Mouse (Mus musculus) heart, embryonic 14.5 days (tissue): ENCODE data around the gene Gm49383. TPM values are rescaled to one million over a fixed set of nuclear protein-coding genes. Genes with fewer than 3 reads are reported as not detected.

Experiments used
- ATAC-seq: fragments of 200-750 bp; cut with Nextera tagmentation; 2 replicates; pipeline ENCODE4 v1.8.0; 2017; ENCODE audit warnings: low read depth, moderate TSS enrichment; ENCODE audit not compliant: insufficient number of reproducible peaks, insufficient read depth, low FRiP score
- H3K27ac ChIP-seq, 2 experiments: fragments of 200-500 bp in 1 of 2; fragments of 300-500 bp in 1 of 2; sonication (generic) in 1 of 2; replicated peaks in 1 of 2; 2 replicates each; pipeline ENCODE4 v1.5.1; 2012 to 2014; ENCODE audit warnings: low read depth in 2 of 2, low read length in 2 of 2, control low read depth in 1 of 2, mild to moderate bottlenecking in 1 of 2, mixed read lengths in 1 of 2; ENCODE audit not compliant: control insufficient read depth in 1 of 2, insufficient read depth in 1 of 2
- H3K27me3 ChIP-seq: fragments of 300-500 bp; sonication (generic); 2 replicates; pipeline ENCODE4 v1.6.1; 2014; ENCODE audit warnings: mild to moderate bottlenecking, low read length, control low read depth; ENCODE audit not compliant: control insufficient read depth, insufficient read depth
- H3K36me3 ChIP-seq: fragments of 300-500 bp; sonication (generic); 2 replicates; pipeline ENCODE4 v1.6.1; 2014; ENCODE audit warnings: mild to moderate bottlenecking, control low read depth, low read length, mixed read lengths; ENCODE audit not compliant: control insufficient read depth, insufficient read depth
- H3K4me1 ChIP-seq, 2 experiments: fragments of 200-500 bp in 1 of 2; fragments of 300-500 bp in 1 of 2; sonication (generic) in 1 of 2; 2 replicates each; pipeline ENCODE4 v1.6.1; 2012 to 2014; ENCODE audit warnings: low read length in 2 of 2, control low read depth in 1 of 2, mixed read lengths in 1 of 2; ENCODE audit not compliant: control insufficient read depth in 2 of 2, insufficient read depth in 2 of 2
- H3K4me2 ChIP-seq: fragments of 300-500 bp; sonication (generic); 2 replicates; pipeline ENCODE4 v1.6.1; 2014; ENCODE audit warnings: mild to moderate bottlenecking, low read length
- H3K4me3 ChIP-seq, 2 experiments: fragments of 200-500 bp in 1 of 2; fragments of 300-500 bp in 1 of 2; sonication (generic) in 1 of 2; 2 replicates each; pipeline ENCODE4 v1.5.1; 2012 to 2014; ENCODE audit warnings: low read length in 2 of 2, mild to moderate bottlenecking in 2 of 2, control low read depth in 1 of 2, low read depth in 1 of 2, moderate library complexity in 1 of 2; ENCODE audit not compliant: control insufficient read depth in 1 of 2, insufficient read depth in 1 of 2
- H3K9ac ChIP-seq: fragments of 300-500 bp; sonication (generic); 2 replicates; pipeline ENCODE4 v1.6.1; 2014; ENCODE audit warnings: mild to moderate bottlenecking, low read length
- H3K9me3 ChIP-seq: fragments of 300-500 bp; sonication (generic); 2 replicates; pipeline ENCODE4 v1.6.1; 2016; ENCODE audit warnings: low read length, control low read depth; ENCODE audit not compliant: control insufficient read depth
- WGBS: fragments of 180-500 bp; shearing (Covaris S2); extraction: QIAGEN DNeasy Blood & Tissue Kit; methylation state at CpG from one replicate; pipeline ENCODE4 v1.1.7; 2014; 5-methylcytosine and 5-hydroxymethylcytosine counted together
- polyA plus RNA-seq: library from polyadenylated mRNA; unstranded; fragments of >200 nt; fragmentation: Nextera tagmentation; extraction: Ambion mirVana; gene quantifications from 2 replicates; pipeline ENCODE4 v1.2.1, GENCODE M21; 2014

Gm49383 gene
- polyA plus RNA-seq, 1 experiment from 2014 or later: 13.2 TPM

GRCm38 (mm10) chr12:69197378-69198163 is 667 bp upstream of the Gm49383 start:
- under 1% methylated on average over 94 of the region's 94 CpGs for WGBS
- peak; percentile 69 for ATAC-seq
- peaks cover 40% of the 10 kb centered on the region for H3K36me3 ChIP-seq

GRCm38 (mm10) chr12:69192637-69193036 is 4.3 kb downstream of the Gm49383 start:
- Histone ChIP-seq H3K27me3 (no peaks in the 10 kb centered on the region), H3K4me2 (no peak overlapping the region), H3K27ac (no peak overlapping the region), H3K4me1 (peaks cover 0 to 9% of the 10 kb centered on the region in 2 experiments; a peak in 2 of 4 replicates), H3K9me3 (no peaks in the 10 kb centered on the region), H3K36me3 (peaks cover 41% of the 10 kb centered on the region), H3K9ac (no peak overlapping the region), H3K4me3 (no peak overlapping the region)
- WGBS: 84% methylated on average over 2 of the region's 2 CpGs
- ATAC-seq: no peak

More at GRCm38 (mm10) chr12:69197378-69198163, 667 bp upstream of the Gm49383 start:
- Histone ChIP-seq H3K4me2 (peak overlapping the region; percentile 94), H3K4me1 (peaks cover 0 to 19% of the 10 kb centered on the region in 2 experiments; a peak in 3 of 4 replicates), H3K27ac (peak overlapping the region; percentile 87 to 93), H3K27me3 (no peaks in the 10 kb centered on the region), H3K9me3 (no peaks in the 10 kb centered on the region), H3K9ac (peak overlapping the region; percentile 92), H3K4me3 (peak overlapping the region; percentile 74 to 98)

DNA sequence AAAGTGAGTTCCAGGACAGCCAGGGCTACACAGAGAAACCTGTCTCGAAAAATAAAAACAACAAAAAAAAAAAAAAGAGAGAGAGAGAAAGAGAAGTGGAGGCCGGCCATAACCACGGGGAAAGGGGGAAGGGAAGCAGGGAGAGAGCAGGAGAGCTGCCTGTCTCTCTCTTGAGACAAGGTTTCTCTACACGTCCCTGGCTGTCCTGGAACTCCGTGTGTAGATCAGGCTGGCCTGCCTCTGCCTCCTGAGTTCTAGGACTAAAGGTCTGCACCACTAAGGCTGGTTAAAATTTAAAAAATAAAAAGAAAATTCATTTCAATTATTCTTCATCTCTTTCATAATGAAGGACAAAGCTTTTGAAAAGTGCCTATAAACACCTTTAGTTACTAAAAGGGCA is 5.5 kb downstream of the Gm49383 start:
- Histone ChIP-seq H3K4me3 (no peak overlapping the region), H3K36me3 (peaks cover 46% of the 10 kb centered on the region), H3K9ac (no peak overlapping the region), H3K9me3 (no peaks in the 10 kb centered on the region), H3K27me3 (no peaks in the 10 kb centered on the region), H3K27ac (no peak overlapping the region), H3K4me1 (peaks cover 0 to 16% of the 10 kb centered on the region in 2 experiments; a peak in 2 of 4 replicates), H3K4me2 (no peak overlapping the region)
- WGBS: 91% methylated on average over 5 of the region's 5 CpGs
- ATAC-seq: no peak

GRCm38 (mm10) chr12:69190522-69190921 is 6.4 kb downstream of the Gm49383 start:
- H3K4me3 ChIP-seq: no peak overlapping the region
- 0 out of 4 replicates have a peak overlapping the region, but pooled peaks have one; percentile 14 to 65 for H3K27ac ChIP-seq
- peaks cover 48% of the 10 kb centered on the region for H3K36me3 ChIP-seq
- no peaks in the 10 kb centered on the region for H3K27me3 ChIP-seq
- peaks cover 0 to 13% of the 10 kb centered on the region in 2 experiments; a peak in 2 of 4 replicates for H3K4me1 ChIP-seq
- no peak overlapping the region for H3K9ac ChIP-seq
- H3K9me3 ChIP-seq: no peaks in the 10 kb centered on the region
- no peak for ATAC-seq
- H3K4me2 ChIP-seq: no peak overlapping the region
- 100% methylated on average over 1 of the region's 1 CpGs for WGBS

- ATAC-seq: no peak
- Histone ChIP-seq H3K27ac (peak overlapping the region; percentile 14 to 65; a peak in 3 of 4 replicates), H3K9ac (no peak overlapping the region), H3K9me3 (no peaks in the 10 kb centered on the region), H3K4me1 (peaks cover 3 to 15% of the 10 kb centered on the region in 2 experiments), H3K27me3 (no peaks in the 10 kb centered on the region), H3K4me3 (no peak overlapping the region), H3K4me2 (no peak overlapping the region), H3K36me3 (peaks cover 51% of the 10 kb centered on the region)
- 54% methylated on average over 9 of the region's 9 CpGs for WGBS
Measured at GRCm38 (mm10) chr12:69190074-69190473, 6.8 kb downstream of the Gm49383 start.

- Histone ChIP-seq H3K4me2 (0 out of 2 replicates have a peak overlapping the region, but pooled peaks have one; percentile 16), H3K4me3 (no peak overlapping the region)
Measured at GRCm38 (mm10) chr12:69186811-69187471, 10.0 kb downstream of the Gm49383 start.

GRCm38 (mm10) chr12:69185371-69185770 is 11.5 kb downstream of the Gm49383 start:
- H3K9me3 ChIP-seq: no peaks in the 10 kb centered on the region

More at GRCm38 (mm10) chr12:69186811-69187471, 10.0 kb downstream of the Gm49383 start:
- WGBS: 65% methylated on average over 5 of the region's 5 CpGs
- no peaks in the 10 kb centered on the region for H3K27me3 ChIP-seq
- H3K9ac ChIP-seq: peak overlapping the region; percentile 36; the same call in 1 of the 2 replicates
- H3K36me3 ChIP-seq: peaks cover 50% of the 10 kb centered on the region
- no peak for ATAC-seq
- H3K4me1 ChIP-seq: peaks cover 6 to 19% of the 10 kb centered on the region in 2 experiments
- no peaks in the 10 kb centered on the region for H3K9me3 ChIP-seq
- no peak overlapping the region for H3K27ac ChIP-seq

More at GRCm38 (mm10) chr12:69185371-69185770, 11.5 kb downstream of the Gm49383 start:
- Histone ChIP-seq H3K27me3 (no peaks in the 10 kb centered on the region), H3K27ac (no peak overlapping the region), H3K9ac (peak overlapping the region; percentile 92), H3K36me3 (peaks cover 50% of the 10 kb centered on the region), H3K4me1 (peaks cover 6 to 19% of the 10 kb centered on the region in 2 experiments), H3K4me3 (peak overlapping the region; percentile 93 to 95), H3K4me2 (peak overlapping the region; percentile 96)
- 68% methylated on average over 7 of the region's 7 CpGs for WGBS
- no peak for ATAC-seq
